Comparison of ENCODE assay signal across 23 mouse cellular contexts in genomic region chr2:34289726-34290125, GRCm38 (mm10).
DNase-seq lines count a peak whose midpoint lies in the region; ATAC-seq and TF ChIP-seq lines count a peak whose summit lies in the region.
"Had no signal": no experiment of that assay in that cellular context is flagged by ENCODE, and none has a peak within 500 bp of the region (broad histone marks: within the 10 kb centered on the region; RNA-seq: fewer than 3 reads in every experiment).

No protein-coding gene starts in this region.

- H3K4me3 ChIP-seq in hindbrain, embryonic 12.5 days: no peak overlapping the region
- H3K4me3 ChIP-seq in hindbrain, postnatal 0 days (ENCODE audit: low read length): no peak overlapping the region
- no peak overlapping the region for H3K4me3 ChIP-seq in lung, postnatal 0 days (ENCODE audit: low read depth, low read length)
- H3K4me3 ChIP-seq in neural tube, embryonic 13.5 days: no peak overlapping the region
- no peak overlapping the region for H3K4me3 ChIP-seq in neural tube, embryonic 15.5 days (replicated peaks)
- H3K4me3 ChIP-seq: forebrain, embryonic 10.5 days; forebrain, embryonic 13.5 days; heart, adult 2 months; heart, embryonic 10.5 days; intestine, embryonic 15.5 days had no signal

- H3K9ac ChIP-seq in hindbrain, embryonic 12.5 days: no peak overlapping the region
- H3K9ac ChIP-seq in hindbrain, postnatal 0 days (replicated peaks; ENCODE audit: low read length): no peak overlapping the region
- H3K9ac ChIP-seq in lung, postnatal 0 days (replicated peaks; ENCODE audit: low read depth): no peak overlapping the region
- no peak overlapping the region for H3K9ac ChIP-seq in neural tube, embryonic 13.5 days
- no peak overlapping the region for H3K9ac ChIP-seq in neural tube, embryonic 15.5 days (replicated peaks)
- H3K9ac ChIP-seq: forebrain, embryonic 13.5 days; intestine, embryonic 15.5 days had no signal

- no peaks in the 10 kb centered on the region for H3K36me3 ChIP-seq in hindbrain, embryonic 12.5 days
- H3K36me3 ChIP-seq in hindbrain, postnatal 0 days (ENCODE audit: insufficient read depth, low read length): no peaks in the 10 kb centered on the region
- no peaks in the 10 kb centered on the region for H3K36me3 ChIP-seq in lung, postnatal 0 days (ENCODE audit: insufficient read depth, low read length)
- no peaks in the 10 kb centered on the region for H3K36me3 ChIP-seq in neural tube, embryonic 13.5 days
- H3K36me3 ChIP-seq in neural tube, embryonic 15.5 days: no peaks in the 10 kb centered on the region
- H3K36me3 ChIP-seq: forebrain, embryonic 10.5 days; G1E; heart, embryonic 10.5 days; intestine, embryonic 15.5 days had no signal

- no peak for TF ChIP-seq CTCF in hindbrain, postnatal 0 days (IDR thresholded peaks at IDR 0.05; ENCODE audit: low read depth)
- no peak for TF ChIP-seq CTCF in lung, postnatal 0 days (IDR thresholded peaks at IDR 0.05)

- no peak overlapping the region for H3K4me2 ChIP-seq in hindbrain, embryonic 12.5 days (replicated peaks)
- H3K4me2 ChIP-seq in hindbrain, postnatal 0 days (ENCODE audit: low read depth, low read length): no peak overlapping the region
- H3K4me2 ChIP-seq in lung, postnatal 0 days (replicated peaks; ENCODE audit: low read depth, low read length): no peak overlapping the region
- H3K4me2 ChIP-seq in neural tube, embryonic 13.5 days: no peak overlapping the region
- H3K4me2 ChIP-seq in neural tube, embryonic 15.5 days: no peak overlapping the region
- H3K4me2 ChIP-seq: forebrain, embryonic 13.5 days; intestine, embryonic 15.5 days had no signal

- H3K27me3 ChIP-seq in hindbrain, embryonic 12.5 days: no peaks in the 10 kb centered on the region
- H3K27me3 ChIP-seq in hindbrain, postnatal 0 days (ENCODE audit: insufficient read depth, low read length): no peaks in the 10 kb centered on the region
- no peaks in the 10 kb centered on the region for H3K27me3 ChIP-seq in lung, postnatal 0 days (replicated peaks; ENCODE audit: insufficient read depth, low read length)
- H3K27me3 ChIP-seq in neural tube, embryonic 13.5 days: no peaks in the 10 kb centered on the region
- no peaks in the 10 kb centered on the region for H3K27me3 ChIP-seq in neural tube, embryonic 15.5 days (replicated peaks)
- H3K27me3 ChIP-seq: CH12.LX; forebrain, embryonic 13.5 days; intestine, embryonic 15.5 days; Patski had no signal

- no peak for ATAC-seq in hindbrain, embryonic 12.5 days (ENCODE audit: low FRiP score)
- ATAC-seq in hindbrain, postnatal 0 days: no peak
- ATAC-seq in lung, postnatal 0 days: peak; percentile 40; the same call in 1 of the 2 replicates
- no peak for ATAC-seq in neural tube, embryonic 13.5 days (ENCODE audit: low read depth)
- ATAC-seq in neural tube, embryonic 15.5 days (ENCODE audit: low FRiP score): no peak
- ATAC-seq: forebrain, embryonic 13.5 days; forebrain, embryonic 16.5 days; intestine, embryonic 15.5 days; Patski had no signal

- TF ChIP-seq EP300 in lung, postnatal 0 days (IDR thresholded peaks at IDR 0.05): no peak

- DNase-seq in hindbrain, postnatal 0 days (ENCODE audit: low spot score): no peak
- DNase-seq in lung, postnatal 0 days (ENCODE audit: low spot score): peak; percentile 51
- no peak for DNase-seq in lung, postnatal 4 days
- DNase-seq: adrenal gland, postnatal 10 days; adrenal gland, postnatal 36 days; B cell, adult 2 months; cerebellum, adult 18-20 months; cerebellum, adult 9-10 months; cerebellum, postnatal 14 days; gastrocnemius, postnatal 10 days; gastrocnemius, postnatal 36 days; heart, adult 2 months had no signal

- peaks cover 19% of the 10 kb centered on the region for H3K4me1 ChIP-seq in hindbrain, embryonic 12.5 days
- H3K4me1 ChIP-seq in hindbrain, postnatal 0 days (ENCODE audit: insufficient read depth, low read length): 0 out of 2 replicates have a peak, but pooled peaks cover 4% of the 10 kb centered on the region
- no peaks in the 10 kb centered on the region for H3K4me1 ChIP-seq in lung, postnatal 0 days (ENCODE audit: insufficient read depth, low read depth, low read length)
- H3K4me1 ChIP-seq in neural tube, embryonic 13.5 days (replicated peaks): peaks cover 36% of the 10 kb centered on the region
- H3K4me1 ChIP-seq in neural tube, embryonic 15.5 days: peaks cover 15% of the 10 kb centered on the region
- H3K4me1 ChIP-seq: heart, embryonic 10.5 days; intestine, embryonic 15.5 days had no signal

- H3K9me3 ChIP-seq in hindbrain, embryonic 12.5 days (replicated peaks): no peaks in the 10 kb centered on the region
- no peaks in the 10 kb centered on the region for H3K9me3 ChIP-seq in hindbrain, postnatal 0 days (ENCODE audit: low read length)
- no peaks in the 10 kb centered on the region for H3K9me3 ChIP-seq in lung, postnatal 0 days (ENCODE audit: low read length)
- H3K9me3 ChIP-seq in neural tube, embryonic 13.5 days: no peaks in the 10 kb centered on the region
- H3K9me3 ChIP-seq in neural tube, embryonic 15.5 days (replicated peaks): no peaks in the 10 kb centered on the region
- H3K9me3 ChIP-seq: forebrain, embryonic 10.5 days; forebrain, embryonic 13.5 days; G1E; heart, embryonic 10.5 days; intestine, embryonic 15.5 days had no signal

- peak overlapping the region; percentile 62 for H3K27ac ChIP-seq in hindbrain, embryonic 12.5 days
- no peak overlapping the region for H3K27ac ChIP-seq in hindbrain, postnatal 0 days
- H3K27ac ChIP-seq in lung, postnatal 0 days (ENCODE audit: low read length): no peak overlapping the region
- peak overlapping the region; percentile 39 for H3K27ac ChIP-seq in neural tube, embryonic 13.5 days (replicated peaks)
- no peak overlapping the region for H3K27ac ChIP-seq in neural tube, embryonic 15.5 days (replicated peaks)
- H3K27ac ChIP-seq: forebrain, embryonic 10.5 days; forebrain, embryonic 13.5 days; heart, adult 2 months; heart, embryonic 10.5 days; intestine, embryonic 15.5 days had no signal

- WGBS in hindbrain, embryonic 12.5 days: 85% methylated on average over 1 of the region's 1 CpGs
- WGBS in hindbrain, postnatal 0 days: 83% methylated on average over 1 of the region's 1 CpGs
- WGBS in lung, postnatal 0 days: 43% methylated on average over 1 of the region's 1 CpGs
- 78% methylated on average over 1 of the region's 1 CpGs for WGBS in neural tube, embryonic 13.5 days
- 75% methylated on average over 1 of the region's 1 CpGs for WGBS in neural tube, embryonic 15.5 days

Comparison
In these comparisons a context has a peak if more than half of its experiments do, and no peak if none do; other contexts are left out.
1. H3K27ac ChIP-seq: peak in hindbrain, embryonic 12.5 days (single experiment) and neural tube, embryonic 13.5 days (single experiment); none in hindbrain, postnatal 0 days (single experiment), lung, postnatal 0 days (single experiment) and neural tube, embryonic 15.5 days (single experiment).